Mouse (Mus musculus): ENCODE results near the gene Atp2a3.

The Atp2a3 gene

GRCm38 (mm10) chr11:73036889-73037288, 75.9 kb downstream of the Atp2a3 start:
- no peak for DNase-seq (ENCODE audit: low read depth)

GRCm38 (mm10) chr11:73037691-73038090, 76.7 kb downstream of the Atp2a3 start:
- no peak for DNase-seq (ENCODE audit: low read depth)

GRCm38 (mm10) chr11:73039102-73039799, 78.3 kb downstream of the Atp2a3 start:
- peak; percentile 78 for DNase-seq (ENCODE audit: low read depth)
